Mouse (Mus musculus): Measurements from ENCODE around the gene Rpl6.

DNA sequence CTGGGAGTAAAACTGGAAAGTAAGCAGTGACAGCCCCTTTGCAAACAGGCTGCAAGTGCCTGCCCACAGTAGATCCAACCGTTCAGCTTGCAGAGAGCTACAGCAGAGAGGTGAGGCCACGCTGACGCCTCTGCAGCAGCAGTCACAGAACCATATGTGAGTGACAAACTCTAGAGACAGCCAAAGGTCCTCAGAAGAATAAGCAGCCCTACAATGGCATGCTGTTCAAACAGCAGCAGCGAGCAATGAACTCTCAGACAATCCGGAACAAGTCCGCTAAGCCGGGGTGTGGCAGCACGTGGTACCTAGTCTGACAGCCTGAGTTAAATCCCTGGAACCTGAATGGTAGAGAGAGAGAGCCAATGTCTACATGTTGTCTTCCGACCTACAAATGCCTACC, 15.1 kb upstream of the Rpl6 start:
- TF ChIP-seq POLR2A (IDR thresholded peaks at IDR 0.05; ENCODE audit: extremely low read depth, insufficient read depth, low read length) (no peak), CTCF (IDR thresholded peaks at IDR 0.05; ENCODE audit: extremely low read depth, insufficient read depth, low read length) (no peak)
